Mouse (Mus musculus) testis, adult 2 months (tissue): ENCODE measurements around the gene Pnrc1. TPM values are rescaled to one million over a fixed set of nuclear protein-coding genes. Genes with fewer than 3 reads are reported as not detected.
"Not testable (repeated sequence)": the region's sequence is repeated elsewhere in the genome, so short reads cannot be mapped to it uniquely, and the experiment has no call there.

Experiments
- H3K27ac ChIP-seq: fragments of 200-500 bp; 2 replicates; pipeline ENCODE4 v1.5.1; 2012; ENCODE audit warnings: low read depth, low read length; ENCODE audit not compliant: control insufficient read depth, insufficient read depth
- H3K27me3 ChIP-seq: fragments of 200-500 bp; 2 replicates; pipeline ENCODE4 v1.6.1; 2012; ENCODE audit warnings: mild to moderate bottlenecking, low read length, moderate library complexity; ENCODE audit not compliant: control insufficient read depth, insufficient read depth
- H3K36me3 ChIP-seq: fragments of 200-500 bp; 2 replicates; pipeline ENCODE4 v1.6.1; 2012; ENCODE audit warnings: mild to moderate bottlenecking, low read length; ENCODE audit not compliant: control insufficient read depth, insufficient read depth
- H3K4me1 ChIP-seq: fragments of 200-500 bp; 2 replicates; pipeline ENCODE4 v1.6.1; 2012; ENCODE audit warnings: low read length; ENCODE audit not compliant: control insufficient read depth, insufficient read depth
- H3K4me3 ChIP-seq: fragments of 200-500 bp; 2 replicates; pipeline ENCODE4 v1.5.1; 2012; ENCODE audit warnings: low read depth, mild to moderate bottlenecking, low read length, moderate library complexity, mixed read lengths; ENCODE audit not compliant: control insufficient read depth
- CTCF ChIP-seq: fragments of 200-500 bp; IDR thresholded peaks from 2 replicates; pipeline ENCODE4 v1.5.1; 2012; ENCODE audit warnings: low read depth, mild to moderate bottlenecking, inconsistent platforms, low read length, moderate library complexity; ENCODE audit not compliant: control insufficient read depth, insufficient read depth, insufficient replicate concordance
- POLR2A ChIP-seq: fragments of 200-500 bp; IDR thresholded peaks from 2 replicates; pipeline ENCODE4 v1.6.1; 2012; ENCODE audit warnings: low read depth, mild to moderate bottlenecking, inconsistent platforms, low read length, moderate library complexity; ENCODE audit not compliant: control insufficient read depth
- polyA plus RNA-seq: library from polyadenylated mRNA; depleted of rRNA; stranded (reverse); fragments of >200 nt; gene quantifications from 2 replicates; pipeline ENCODE4 v1.2.3, GENCODE M21; 2012; rRNA removed

Pnrc1 gene
- 16.5 and 18.6 TPM in 2 replicates for polyA plus RNA-seq

GRCm38 (mm10) chr4:33290002-33290401 lies at the start of gene Pnrc1:
Pnrc1 (minus strand) TSS chr4:33290163.
- no peak within 1 kb of the TSS for H3K27ac ChIP-seq
- TF ChIP-seq POLR2A, result no peak
- TF ChIP-seq CTCF, result no peak
- H3K4me1 ChIP-seq, result no peaks in the 10 kb centered on the region
- no peaks in the 10 kb centered on the region for H3K27me3 ChIP-seq
- H3K36me3 ChIP-seq, result no peaks in the 10 kb centered on the region
- H3K4me3 ChIP-seq, result no peak within 1 kb of the TSS; the same call in 1 of the 2 replicates

GRCm38 (mm10) chr4:33337999-33338398 lies 48.0 kb upstream of the Pnrc1 start:
- Histone ChIP-seq H3K27ac (no peak overlapping the region), H3K36me3 (no peaks in the 10 kb centered on the region), H3K4me3 (no peak overlapping the region), H3K4me1 (no peaks in the 10 kb centered on the region), H3K27me3 (no peaks in the 10 kb centered on the region)
- TF ChIP-seq POLR2A (no peak), CTCF (no peak)

DNA sequence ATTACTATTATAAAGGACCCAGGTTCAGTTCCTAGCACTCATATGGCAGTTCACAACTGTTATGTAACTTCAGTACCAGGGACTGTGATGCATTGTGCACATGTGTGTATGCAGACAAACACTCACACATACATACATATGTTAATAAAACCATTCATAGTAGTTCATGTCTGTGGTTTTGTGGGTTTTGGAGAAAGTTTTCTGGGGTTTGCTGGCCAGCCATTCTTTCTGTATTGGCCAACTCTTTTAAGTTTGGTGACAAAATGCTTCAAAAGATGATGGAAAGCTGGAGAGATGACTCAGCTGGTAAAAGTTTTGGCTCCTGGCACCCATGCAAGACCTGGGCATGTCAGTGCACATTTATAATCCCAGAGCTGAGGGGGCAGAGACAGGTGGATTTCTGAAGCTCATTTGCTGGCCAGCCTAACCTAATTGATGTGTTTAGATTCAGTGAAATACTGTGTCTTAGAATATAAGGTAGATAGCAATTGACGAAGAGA lies 43.0 kb upstream of the Pnrc1 start:
- no peaks in the 10 kb centered on the region for H3K27me3 ChIP-seq
- no peaks in the 10 kb centered on the region for H3K36me3 ChIP-seq
- TF ChIP-seq CTCF (no peak), POLR2A (no peak)
- H3K4me3 ChIP-seq, result no peak overlapping the region
- H3K27ac ChIP-seq, result no peak overlapping the region
- H3K4me1 ChIP-seq, result no peaks in the 10 kb centered on the region

- no peaks in the 10 kb centered on the region for H3K36me3 ChIP-seq
Measured at GRCm38 (mm10) chr4:33331147-33331546, 41.2 kb upstream of the Pnrc1 start.

DNA sequence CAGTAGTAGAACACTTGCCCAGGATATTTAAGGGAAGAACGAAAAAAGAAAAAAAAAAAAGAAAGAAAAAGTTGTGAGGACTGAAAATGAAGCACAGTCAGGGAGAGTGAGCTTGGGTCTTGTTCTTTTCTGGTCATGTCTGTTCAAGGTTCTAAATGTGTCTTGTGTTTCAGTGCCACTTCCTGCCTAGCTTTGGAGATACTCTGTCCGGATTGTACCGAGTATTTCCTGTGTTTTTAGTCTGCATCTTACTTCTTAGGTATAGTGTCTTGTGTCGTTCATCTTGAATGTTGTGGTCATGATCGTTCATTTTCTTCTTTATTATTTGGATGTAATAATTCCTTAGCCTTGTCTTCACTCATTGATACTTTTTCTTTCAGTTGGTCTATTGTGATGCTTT lies 25.9 kb upstream of the Pnrc1 start:
- Histone ChIP-seq H3K36me3 (no peaks in the 10 kb centered on the region), H3K4me3 (no peak overlapping the region), H3K4me1 (no peaks in the 10 kb centered on the region; the same call in 1 of the 2 replicates), H3K27ac (no peak overlapping the region), H3K27me3 (no peaks in the 10 kb centered on the region)
- TF ChIP-seq POLR2A, result no peak

More at GRCm38 (mm10) chr4:33331147-33331546, 41.2 kb upstream of the Pnrc1 start:
- Histone ChIP-seq H3K27ac (no peak overlapping the region), H3K4me1 (no peaks in the 10 kb centered on the region), H3K4me3 (no peak overlapping the region), H3K27me3 (no peaks in the 10 kb centered on the region)
- TF ChIP-seq POLR2A (no peak), CTCF (no peak)

GRCm38 (mm10) chr4:33314150-33314549 lies 24.2 kb upstream of the Pnrc1 start:
- not testable (repeated sequence) for H3K27me3 ChIP-seq, H3K4me3 ChIP-seq, H3K27ac ChIP-seq, H3K36me3 ChIP-seq, H3K4me1 ChIP-seq

DNA sequence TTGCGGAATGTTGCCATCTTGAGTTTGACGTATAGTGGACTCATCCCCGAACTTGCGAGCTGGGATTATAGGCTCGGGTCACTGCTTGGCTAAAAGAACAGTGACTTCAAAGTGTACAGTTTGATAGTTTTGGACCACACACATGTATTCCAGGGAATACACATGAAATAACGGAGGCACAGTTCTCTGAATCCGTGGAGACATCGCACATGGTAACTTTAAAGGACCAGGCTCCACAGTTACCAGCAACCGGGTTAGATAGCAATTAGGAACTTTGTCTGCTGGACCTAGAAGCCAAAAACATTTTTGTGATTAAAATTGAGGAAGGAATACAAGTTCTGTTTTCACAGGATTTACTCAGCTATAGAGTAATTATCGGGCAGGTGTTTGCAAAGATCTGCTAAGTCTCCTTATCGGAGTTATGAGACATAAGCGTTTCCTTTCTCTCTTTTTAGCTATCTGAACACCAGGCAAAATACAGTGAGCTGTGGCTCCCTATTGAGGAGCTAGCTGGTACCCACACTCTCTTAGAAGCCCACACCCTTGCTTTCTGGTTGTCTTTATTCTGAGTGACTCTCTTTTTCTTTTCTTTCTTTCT lies 21.0 kb upstream of the Pnrc1 start:
- H3K36me3 ChIP-seq, result no peaks in the 10 kb centered on the region
- H3K27me3 ChIP-seq, result no peaks in the 10 kb centered on the region
- TF ChIP-seq CTCF (no peak), POLR2A (no peak)
- peaks cover 12% of the 10 kb centered on the region for H3K4me1 ChIP-seq
- H3K27ac ChIP-seq, result peak overlapping the region; percentile 89
- peak overlapping the region; percentile 97 for H3K4me3 ChIP-seq
